Mouse (Mus musculus) R1 (cell line): ENCODE data around the gene Kdm2a.
A peak's percentile ranks its signal among the peaks of the same experiment; 100 is the strongest.

Experiments
- DNase-seq: peaks from one replicate; pipeline ENCODE4 v3.0.0-alpha.2; 2018; ENCODE audit warnings: low read depth, low spot score

The Kdm2a gene

GRCm38 (mm10) chr19:4330603-4331002 lies 67.5 kb downstream of the Kdm2a start:
- DNase-seq, result no peak

- DNase-seq, result peak; percentile 93
Measured at GRCm38 (mm10) chr19:4328737-4329304, 69.3 kb downstream of the Kdm2a start.

GRCm38 (mm10) chr19:4326881-4327280 lies 71.2 kb downstream of the Kdm2a start:
- no peak for DNase-seq

GRCm38 (mm10) chr19:4326106-4326505 lies 72.0 kb downstream of the Kdm2a start:
- no peak for DNase-seq

GRCm38 (mm10) chr19:4322134-4322533 lies 76.0 kb downstream of the Kdm2a start:
- DNase-seq, result no peak

- no peak for DNase-seq
Measured at GRCm38 (mm10) chr19:4321622-4322021, 76.5 kb downstream of the Kdm2a start.

- DNase-seq, result no peak
Measured at GRCm38 (mm10) chr19:4319272-4319671, 78.8 kb downstream of the Kdm2a start.

- no peak for DNase-seq
Measured at GRCm38 (mm10) chr19:4317181-4317580, 80.9 kb downstream of the Kdm2a start.

- DNase-seq, result no peak
Measured at GRCm38 (mm10) chr19:4315223-4315944, 82.7 kb downstream of the Kdm2a start.

GRCm38 (mm10) chr19:4309776-4310185 lies 88.3 kb downstream of the Kdm2a start:
- peak; percentile 87 for DNase-seq

GRCm38 (mm10) chr19:4309302-4309701 lies 88.8 kb downstream of the Kdm2a start:
- DNase-seq, result no peak

GRCm38 (mm10) chr19:4306190-4306577 lies 91.9 kb downstream of the Kdm2a start, which contains the start of gene Grk2:
Gene Grk2 (minus strand): TSS chr19:4306222.
- peak; percentile 69 for DNase-seq

GRCm38 (mm10) chr19:4305491-4306189 lies 92.4 kb downstream of the Kdm2a start:
- DNase-seq, result peak; percentile 61

- no peak for DNase-seq
Measured at GRCm38 (mm10) chr19:4304871-4305321, 93.2 kb downstream of the Kdm2a start.

- no peak for DNase-seq
Measured at GRCm38 (mm10) chr19:4304251-4304821, 93.7 kb downstream of the Kdm2a start.

- no peak for DNase-seq
Measured at GRCm38 (mm10) chr19:4303640-4303995, 94.5 kb downstream of the Kdm2a start.

- DNase-seq, result no peak
Measured at GRCm38 (mm10) chr19:4302936-4303639, 95.0 kb downstream of the Kdm2a start.

GRCm38 (mm10) chr19:4301735-4302651 lies 96.1 kb downstream of the Kdm2a start:
- DNase-seq, result no peak

- DNase-seq, result no peak
Measured at GRCm38 (mm10) chr19:4300852-4301734, 97.0 kb downstream of the Kdm2a start.

GRCm38 (mm10) chr19:4300271-4300704 lies 97.8 kb downstream of the Kdm2a start:
- peak; percentile 79 for DNase-seq
